Mouse (Mus musculus) hindlimb bud, embryonic 11.5 days (tissue): ENCODE data around the gene Nr2f2.

Source experiments
- DNase-seq: peaks from one replicate; pipeline ENCODE4 v3.0.0-alpha.2; 2012; ENCODE audit warnings: low read depth, low spot score; ENCODE audit errors: extremely low spot score

The Nr2f2 gene

GRCm38 (mm10) chr7:70351981-70352560, 14.5 kb downstream of the Nr2f2 start:
- DNase-seq = no peak

GRCm38 (mm10) chr7:70350781-70351551, 15.6 kb downstream of the Nr2f2 start:
- DNase-seq = no peak

GRCm38 (mm10) chr7:70349981-70350670, 16.4 kb downstream of the Nr2f2 start:
- no peak for DNase-seq

- DNase-seq = no peak
These were observed 17.4 kb downstream of the Nr2f2 start for GRCm38 (mm10) chr7:70348977-70349615.

- DNase-seq = no peak
These were observed 18.2 kb downstream of the Nr2f2 start for GRCm38 (mm10) chr7:70348064-70348976.

GRCm38 (mm10) chr7:70347618-70347958, 18.9 kb downstream of the Nr2f2 start:
- DNase-seq = no peak

- DNase-seq = no peak
These were observed 19.5 kb downstream of the Nr2f2 start for GRCm38 (mm10) chr7:70346951-70347617.

GRCm38 (mm10) chr7:70346010-70346536, 20.5 kb downstream of the Nr2f2 start:
- DNase-seq = no peak

GRCm38 (mm10) chr7:70343426-70343825, 23.1 kb downstream of the Nr2f2 start:
- DNase-seq = no peak

- DNase-seq = no peak
These were observed 23.8 kb downstream of the Nr2f2 start for GRCm38 (mm10) chr7:70342771-70343170.

GRCm38 (mm10) chr7:70342076-70342475, 24.5 kb downstream of the Nr2f2 start:
- no peak for DNase-seq

GRCm38 (mm10) chr7:70339998-70340630, 26.4 kb downstream of the Nr2f2 start:
- DNase-seq = no peak

GRCm38 (mm10) chr7:70338265-70338640, 28.3 kb downstream of the Nr2f2 start:
- no peak for DNase-seq

- DNase-seq = no peak
These were observed 28.8 kb downstream of the Nr2f2 start for GRCm38 (mm10) chr7:70337581-70338264.

GRCm38 (mm10) chr7:70336571-70337240, 29.8 kb downstream of the Nr2f2 start:
- DNase-seq = no peak

GRCm38 (mm10) chr7:70336126-70336525, 30.4 kb downstream of the Nr2f2 start:
- DNase-seq = no peak

- no peak for DNase-seq
These were observed 31.1 kb downstream of the Nr2f2 start for GRCm38 (mm10) chr7:70335411-70335810.

GRCm38 (mm10) chr7:70334836-70335235, 31.7 kb downstream of the Nr2f2 start:
- DNase-seq = no peak
